Mouse (Mus musculus): ENCODE measurements around the gene Suz12. TPM values are rescaled to one million over a fixed set of nuclear protein-coding genes. Genes with fewer than 3 reads are reported as not detected.
"Not testable (repeated sequence)": the region's sequence is repeated elsewhere in the genome, so short reads cannot be mapped to it uniquely, and the experiment has no call there.

The Suz12 gene
- polyA plus RNA-seq, 1 experiment from 2014 or later = 22.0 TPM

DNA sequence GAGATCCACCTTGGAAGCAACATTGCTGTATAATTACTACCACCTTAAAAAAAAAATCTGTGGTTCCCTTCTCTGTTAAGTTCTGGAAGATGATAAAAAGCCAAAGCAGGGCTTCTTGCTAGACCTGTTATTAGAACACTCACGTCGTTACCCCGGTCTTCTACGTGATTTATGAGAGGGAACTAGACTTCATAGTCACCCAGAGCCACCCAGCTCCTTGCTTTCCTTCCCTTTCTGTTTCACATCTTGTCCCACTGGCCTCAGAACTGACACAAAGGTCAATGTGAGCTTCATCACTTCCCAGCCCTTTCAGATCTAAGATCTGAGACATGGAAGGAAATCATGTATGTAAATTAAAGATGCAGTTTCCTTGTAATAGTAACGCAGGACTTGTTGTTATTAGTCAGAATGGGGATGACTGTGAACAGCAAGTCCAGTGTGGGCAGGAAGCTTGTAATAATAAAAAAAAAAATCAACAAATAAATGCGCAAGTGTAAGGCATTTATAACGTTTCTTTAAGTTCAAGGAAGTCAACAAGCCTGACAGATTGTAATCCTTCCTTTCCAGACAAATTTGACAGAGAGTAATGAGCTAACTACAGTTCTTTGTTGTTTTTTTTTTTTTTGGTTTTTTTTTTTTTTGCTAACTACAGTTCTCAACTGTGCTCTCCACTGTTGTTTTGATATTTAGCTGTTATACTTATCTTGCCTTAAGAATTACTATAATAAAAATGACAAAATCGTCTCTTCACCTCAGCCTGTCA lies 29.5 kb upstream of the Suz12 start:
- Histone ChIP-seq H3K4me3 (ENCODE audit: low read depth, low read length) (peak overlapping the region; percentile 13; the same call in 1 of the 2 replicates), H3K27ac (ENCODE audit: low read depth, low read length) (no peak overlapping the region), H3K9me3 (replicated peaks; ENCODE audit: control insufficient read depth, low read length) (no peaks in the 10 kb centered on the region), H3K4me2 (peak overlapping the region; percentile 83), H3K36me3 (ENCODE audit: control insufficient read depth, insufficient read depth, low read length) (peaks cover 2% of the 10 kb centered on the region), H3K27me3 (ENCODE audit: control insufficient read depth, insufficient read depth, low read length) (no peaks in the 10 kb centered on the region), H3K9ac (ENCODE audit: low read depth, low read length) (no peak overlapping the region), H3K4me1 (ENCODE audit: control insufficient read depth, insufficient read depth, low read length) (peaks cover 3% of the 10 kb centered on the region; the same call in 1 of the 2 replicates)
- ATAC-seq (replicated peaks; ENCODE audit: insufficient number of reproducible peaks, low FRiP score, low TSS enrichment) = no peak
- WGBS (ENCODE audit: insufficient replicate concordance) = 57% methylated on average over 8 of the region's 8 CpGs

DNA sequence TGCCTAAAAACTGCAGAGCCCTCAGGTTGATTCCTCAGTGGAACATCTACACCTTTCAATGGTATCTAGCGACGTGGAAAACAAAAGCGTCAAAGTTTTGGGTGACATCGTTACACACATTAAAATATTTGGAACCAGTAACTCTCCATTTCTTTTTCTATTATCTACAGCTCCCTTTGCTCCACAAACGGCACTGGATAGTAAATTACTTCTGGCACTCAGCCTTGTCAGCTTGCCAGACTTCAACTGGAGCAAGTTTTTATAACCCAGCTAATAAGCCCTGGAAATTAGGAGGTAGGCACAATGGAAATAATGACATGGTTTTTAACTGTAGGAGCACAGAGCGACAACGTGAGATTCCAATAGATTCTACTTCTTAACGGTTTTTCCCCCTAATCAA lies 27.0 kb upstream of the Suz12 start:
- Histone ChIP-seq H3K27me3 (ENCODE audit: control insufficient read depth, insufficient read depth, low read length) (no peaks in the 10 kb centered on the region), H3K36me3 (ENCODE audit: control insufficient read depth, insufficient read depth, low read length) (no peaks in the 10 kb centered on the region), H3K4me1 (ENCODE audit: control insufficient read depth, insufficient read depth, low read length) (peaks cover 3% of the 10 kb centered on the region; the same call in 1 of the 2 replicates), H3K4me2 (no peak overlapping the region), H3K9ac (ENCODE audit: low read depth, low read length) (no peak overlapping the region), H3K4me3 (ENCODE audit: low read depth, low read length) (no peak overlapping the region), H3K27ac (ENCODE audit: low read depth, low read length) (no peak overlapping the region), H3K9me3 (replicated peaks; ENCODE audit: control insufficient read depth, low read length) (no peaks in the 10 kb centered on the region)
- 73% methylated on average over 8 of the region's 8 CpGs for WGBS (ENCODE audit: insufficient replicate concordance)
- no peak for ATAC-seq (replicated peaks; ENCODE audit: insufficient number of reproducible peaks, low FRiP score, low TSS enrichment)

- no peak overlapping the region for H3K4me3 ChIP-seq (ENCODE audit: low read depth, low read length)
- 72% methylated on average over 10 of the region's 10 CpGs for WGBS (ENCODE audit: insufficient replicate concordance)
- H3K4me1 ChIP-seq (ENCODE audit: control insufficient read depth, insufficient read depth, low read length) = no peaks in the 10 kb centered on the region
- H3K9me3 ChIP-seq (replicated peaks; ENCODE audit: control insufficient read depth, low read length) = no peaks in the 10 kb centered on the region
- no peaks in the 10 kb centered on the region for H3K36me3 ChIP-seq (ENCODE audit: control insufficient read depth, insufficient read depth, low read length)
- ATAC-seq (replicated peaks; ENCODE audit: insufficient number of reproducible peaks, low FRiP score, low TSS enrichment) = no peak
- 0 out of 2 replicates have a peak overlapping the region, but pooled peaks have one; percentile 3 for H3K9ac ChIP-seq (ENCODE audit: low read depth, low read length)
- H3K27ac ChIP-seq (ENCODE audit: low read depth, low read length) = no peak overlapping the region
- H3K4me2 ChIP-seq = no peak overlapping the region
- no peaks in the 10 kb centered on the region for H3K27me3 ChIP-seq (ENCODE audit: control insufficient read depth, insufficient read depth, low read length)
These were observed 25.2 kb upstream of the Suz12 start for GRCm38 (mm10) chr11:79967752-79968151.

DNA sequence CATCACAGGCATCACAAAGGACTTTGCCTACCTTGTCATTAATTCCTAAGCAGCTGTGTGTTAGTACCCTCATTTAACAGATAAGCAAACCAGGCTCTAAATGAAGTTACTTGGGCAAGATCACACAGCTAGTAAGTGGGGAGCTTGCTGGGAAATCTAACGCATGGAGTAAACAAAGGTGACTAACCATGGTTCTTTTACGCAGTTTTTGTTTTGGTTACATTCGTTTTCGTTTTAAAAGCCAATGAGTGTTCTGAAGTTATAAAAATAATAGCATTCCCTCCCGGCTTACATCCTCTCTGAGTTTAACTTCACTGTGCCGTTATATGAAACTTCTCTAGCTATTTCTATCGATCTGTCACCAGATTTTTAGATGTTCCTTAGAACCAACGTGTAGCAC lies 19.8 kb upstream of the Suz12 start:
- H3K4me3 ChIP-seq (ENCODE audit: low read depth, low read length) = peak overlapping the region; percentile 58
- 16% methylated on average over 8 of the region's 8 CpGs for WGBS (ENCODE audit: insufficient replicate concordance)
- ATAC-seq (replicated peaks; ENCODE audit: insufficient number of reproducible peaks, low FRiP score, low TSS enrichment) = no peak
- peak overlapping the region; percentile 90 for H3K4me2 ChIP-seq
- H3K27ac ChIP-seq (ENCODE audit: low read depth, low read length) = no peak overlapping the region
- H3K9ac ChIP-seq (ENCODE audit: low read depth, low read length) = no peak overlapping the region
- peaks cover 6% of the 10 kb centered on the region for H3K4me1 ChIP-seq (ENCODE audit: control insufficient read depth, insufficient read depth, low read length)
- H3K36me3 ChIP-seq (ENCODE audit: control insufficient read depth, insufficient read depth, low read length) = no peaks in the 10 kb centered on the region
- no peaks in the 10 kb centered on the region for H3K9me3 ChIP-seq (replicated peaks; ENCODE audit: control insufficient read depth, low read length)
- peaks cover 21% of the 10 kb centered on the region for H3K27me3 ChIP-seq (ENCODE audit: control insufficient read depth, insufficient read depth, low read length)

DNA sequence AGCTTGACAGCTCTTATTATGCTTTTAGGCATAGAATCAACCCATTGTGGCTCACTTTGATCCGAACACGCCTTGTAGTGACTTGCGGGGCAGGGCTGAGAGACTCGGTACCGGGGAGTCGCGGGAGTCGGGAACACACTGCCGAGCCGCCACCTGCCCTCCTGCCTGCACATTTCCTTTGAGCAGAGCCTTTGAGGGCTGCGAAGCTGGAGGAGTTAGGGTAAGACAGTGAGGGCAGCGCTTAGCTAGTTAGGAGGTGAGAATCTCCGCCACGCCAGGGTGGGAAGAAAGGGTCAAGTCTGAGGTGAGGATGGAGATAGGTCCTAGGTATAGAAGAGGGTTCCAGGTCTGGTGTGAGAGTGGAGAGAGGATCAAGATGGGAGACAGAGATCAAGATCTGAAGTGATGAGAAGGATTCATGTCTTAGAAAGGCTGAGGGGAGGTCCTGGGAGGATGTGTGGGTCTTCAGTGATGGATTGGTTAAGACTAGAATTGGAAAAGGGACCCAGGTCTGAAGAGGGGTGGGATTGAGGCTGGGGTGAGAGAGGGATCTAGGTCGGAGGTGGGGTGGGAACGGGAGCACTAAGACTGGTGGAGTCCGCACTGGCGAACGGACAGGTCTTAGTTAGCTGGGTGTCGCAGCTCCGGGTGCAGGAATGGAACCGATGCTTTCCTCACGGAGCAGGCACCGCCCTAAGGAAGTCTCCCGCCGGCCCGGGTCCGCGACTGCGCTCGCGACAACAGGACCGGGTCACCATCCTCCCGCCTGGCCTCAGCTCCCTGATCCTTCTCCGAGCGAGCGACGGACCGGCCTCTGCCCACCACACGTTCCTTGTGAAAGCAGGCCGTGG lies 19.1 kb upstream of the Suz12 start:
- Histone ChIP-seq H3K4me3 (ENCODE audit: low read depth, low read length) (peak overlapping the region; percentile 58), H3K27ac (ENCODE audit: low read depth, low read length) (no peak overlapping the region), H3K4me1 (ENCODE audit: control insufficient read depth, insufficient read depth, low read length) (peaks cover 6% of the 10 kb centered on the region), H3K9me3 (replicated peaks; ENCODE audit: control insufficient read depth, low read length) (no peaks in the 10 kb centered on the region), H3K36me3 (ENCODE audit: control insufficient read depth, insufficient read depth, low read length) (no peaks in the 10 kb centered on the region), H3K27me3 (ENCODE audit: control insufficient read depth, insufficient read depth, low read length) (peaks cover 21% of the 10 kb centered on the region), H3K4me2 (peak overlapping the region; percentile 90), H3K9ac (ENCODE audit: low read depth, low read length) (peak overlapping the region; percentile 63)
- WGBS (ENCODE audit: insufficient replicate concordance) = under 1% methylated on average over 41 of the region's 41 CpGs
- no peak for ATAC-seq (replicated peaks; ENCODE audit: insufficient number of reproducible peaks, low FRiP score, low TSS enrichment)

GRCm38 (mm10) chr11:79975377-79975776 lies 17.5 kb upstream of the Suz12 start:
- WGBS (ENCODE audit: insufficient replicate concordance) = 63% methylated on average over 2 of the region's 2 CpGs
- no peak overlapping the region for H3K4me3 ChIP-seq (ENCODE audit: low read depth, low read length)
- H3K27me3 ChIP-seq (ENCODE audit: control insufficient read depth, insufficient read depth, low read length) = peaks cover 21% of the 10 kb centered on the region
- H3K9ac ChIP-seq (ENCODE audit: low read depth, low read length) = no peak overlapping the region
- no peaks in the 10 kb centered on the region for H3K36me3 ChIP-seq (ENCODE audit: control insufficient read depth, insufficient read depth, low read length)
- peaks cover 6% of the 10 kb centered on the region for H3K4me1 ChIP-seq (ENCODE audit: control insufficient read depth, insufficient read depth, low read length)
- no peaks in the 10 kb centered on the region for H3K9me3 ChIP-seq (replicated peaks; ENCODE audit: control insufficient read depth, low read length)
- no peak overlapping the region for H3K4me2 ChIP-seq
- ATAC-seq (replicated peaks; ENCODE audit: insufficient number of reproducible peaks, low FRiP score, low TSS enrichment) = no peak
- H3K27ac ChIP-seq (ENCODE audit: low read depth, low read length) = no peak overlapping the region

- Histone ChIP-seq H3K4me3 (ENCODE audit: low read depth, low read length) (no peak overlapping the region), H3K27ac (ENCODE audit: low read depth, low read length) (no peak overlapping the region), H3K9me3 (replicated peaks; ENCODE audit: control insufficient read depth, low read length) (no peaks in the 10 kb centered on the region), H3K4me2 (no peak overlapping the region), H3K36me3 (ENCODE audit: control insufficient read depth, insufficient read depth, low read length) (no peaks in the 10 kb centered on the region), H3K4me1 (ENCODE audit: control insufficient read depth, insufficient read depth, low read length) (peaks cover 6% of the 10 kb centered on the region), H3K9ac (ENCODE audit: low read depth, low read length) (no peak overlapping the region), H3K27me3 (ENCODE audit: control insufficient read depth, insufficient read depth, low read length) (peaks cover 21% of the 10 kb centered on the region)
- no peak for ATAC-seq (replicated peaks; ENCODE audit: insufficient number of reproducible peaks, low FRiP score, low TSS enrichment)
- whole genome bisulfite sequencing (ENCODE audit: insufficient replicate concordance) = 86% methylated on average over 1 of the region's 1 CpGs
These were observed 16.7 kb upstream of the Suz12 start for GRCm38 (mm10) chr11:79976222-79976621.

DNA sequence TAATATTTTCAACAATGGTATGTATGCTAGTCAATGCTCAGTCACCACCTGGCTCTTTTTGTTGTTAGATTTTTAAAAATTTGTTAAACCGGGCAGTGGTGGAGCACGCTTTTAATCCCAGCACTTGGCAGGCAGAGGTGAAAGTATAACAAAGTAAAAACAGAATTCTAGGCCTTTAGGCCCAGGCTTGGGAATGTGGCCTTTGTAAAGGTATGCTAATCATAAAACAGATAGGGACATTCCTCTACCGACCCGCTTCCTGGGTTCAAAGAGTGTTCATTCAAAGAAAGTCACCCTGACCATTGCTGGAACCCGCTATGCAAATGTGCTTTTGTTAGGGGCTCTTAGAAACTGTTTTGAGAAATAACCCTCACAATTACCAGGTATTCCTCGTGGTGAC lies 16.3 kb upstream of the Suz12 start:
- not testable (repeated sequence) for H3K4me2 ChIP-seq; ATAC-seq (replicated peaks; ENCODE audit: insufficient number of reproducible peaks, low FRiP score, low TSS enrichment); H3K27ac ChIP-seq (ENCODE audit: low read depth, low read length); H3K9me3 ChIP-seq (replicated peaks; ENCODE audit: control insufficient read depth, low read length); H3K36me3 ChIP-seq (ENCODE audit: control insufficient read depth, insufficient read depth, low read length); H3K9ac ChIP-seq (ENCODE audit: low read depth, low read length); H3K4me1 ChIP-seq (ENCODE audit: control insufficient read depth, insufficient read depth, low read length); H3K4me3 ChIP-seq (ENCODE audit: low read depth, low read length)
- WGBS (ENCODE audit: insufficient replicate concordance) = 81% methylated on average over 6 of the region's 6 CpGs
- H3K27me3 ChIP-seq (ENCODE audit: control insufficient read depth, insufficient read depth, low read length) = peaks cover 21% of the 10 kb centered on the region

All from heart, embryonic 11.5 days (tissue).